Mouse (Mus musculus) bone marrow, adult 2 months (tissue): ENCODE data around the gene Optc.

ENCODE experiments used
- CTCF ChIP-seq: fragments of 200-500 bp; IDR thresholded peaks from 2 replicates; pipeline ENCODE4 v1.5.1; 2011; ENCODE audit warnings: low read length, control low read depth; ENCODE audit not compliant: control insufficient read depth, insufficient read depth
- POLR2A ChIP-seq: fragments of 200-500 bp; IDR thresholded peaks from 2 replicates; pipeline ENCODE4 v1.6.1; 2011; ENCODE audit warnings: low read depth, mild to moderate bottlenecking, control low read depth, low read length, borderline replicate concordance; ENCODE audit not compliant: control insufficient read depth

DNA sequence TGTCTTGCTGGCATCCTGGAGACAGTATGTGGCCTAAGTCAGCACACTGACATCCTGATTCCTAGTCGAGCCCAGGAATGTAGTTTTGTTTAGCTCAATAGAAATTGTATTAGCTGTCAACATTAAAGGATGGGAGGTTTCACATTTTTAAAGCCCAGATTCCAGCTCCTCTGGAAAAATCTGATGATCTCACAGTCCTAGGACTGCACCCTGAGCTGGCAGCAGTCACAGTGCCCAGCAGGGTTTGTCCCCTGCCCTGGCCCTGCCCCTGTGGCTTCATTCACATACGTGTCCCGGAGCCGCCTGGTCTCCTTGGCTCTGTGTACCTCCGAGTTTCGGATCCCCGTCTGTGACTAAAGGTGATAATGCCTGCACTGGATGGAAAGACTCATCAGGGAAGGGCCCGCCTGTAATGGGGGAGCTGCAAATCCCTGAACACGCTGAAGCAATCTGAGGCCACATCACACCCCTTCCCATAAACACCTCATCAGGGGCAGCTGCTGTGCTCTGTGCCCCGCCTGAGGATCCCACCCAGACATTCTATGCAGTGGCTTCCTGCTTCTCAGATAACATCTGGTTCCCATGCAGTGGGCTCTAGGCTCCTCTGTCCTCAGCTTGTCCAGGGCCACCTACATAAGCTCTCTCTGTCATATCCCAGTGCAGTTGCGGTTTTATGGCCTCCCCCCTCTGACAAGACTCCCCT lies 33.5 kb upstream of the Optc start:
- TF ChIP-seq POLR2A (no peak), CTCF (no peak)
